Mouse (Mus musculus) G1E (cell line): ENCODE results near the gene Ap3d1. TPM values are rescaled to one million over a fixed set of nuclear protein-coding genes. Genes with fewer than 3 reads are reported as not detected.

Source experiments
- ATAC-seq: 2 replicates; pipeline ENCODE4 v1.8.0; 2016; ENCODE audit warnings: mild to moderate bottlenecking; ENCODE audit not compliant: insufficient number of reproducible peaks, poor library complexity, low FRiP score, severe bottlenecking; ENCODE audit errors: extremely low read depth
- DNase-seq: peaks from one replicate; pipeline ENCODE4 v3.0.0; 2012; ENCODE audit warnings: low spot score
- H3K27me3 ChIP-seq: 2 replicates; pipeline ENCODE4 v1.6.1; 2012; ENCODE audit warnings: mild to moderate bottlenecking, low read length, inconsistent platforms; ENCODE audit not compliant: insufficient read depth
- H3K36me3 ChIP-seq: replicated peaks from 2 replicates; pipeline ENCODE3; 2012; ENCODE audit warnings: mild to moderate bottlenecking, inconsistent platforms
- H3K4me1 ChIP-seq: 2 replicates; pipeline ENCODE4 v1.6.1; 2012; ENCODE audit warnings: low read depth, low read length, inconsistent platforms, mixed read lengths; ENCODE audit not compliant: insufficient read depth
- H3K4me3 ChIP-seq: 2 replicates; pipeline ENCODE4 v1.5.1; 2012; ENCODE audit warnings: low read depth, mild to moderate bottlenecking, inconsistent platforms, low read length, moderate library complexity, mixed read lengths
- H3K9me3 ChIP-seq: replicated peaks from 2 replicates; pipeline ENCODE4 v1.6.1; 2012; ENCODE audit warnings: inconsistent platforms
- CTCF ChIP-seq: IDR thresholded peaks from 2 replicates; pipeline ENCODE4 v1.5.1; 2012; ENCODE audit warnings: low read depth, low read length, inconsistent platforms, mixed read lengths
- GATA1 ChIP-seq: IDR thresholded peaks from 2 replicates; pipeline ENCODE4 v1.6.1; 2012; ENCODE audit warnings: borderline replicate concordance, low read length, inconsistent platforms, mixed read lengths
- GATA2 ChIP-seq: IDR thresholded peaks from 2 replicates; pipeline ENCODE4 v1.6.1; 2012; ENCODE audit warnings: low read depth, low read length, inconsistent platforms, borderline replicate concordance
- POLR2AphosphoS5 ChIP-seq: IDR thresholded peaks from 2 replicates; pipeline ENCODE4 v1.6.1; 2012; ENCODE audit warnings: low read depth, low read length, inconsistent platforms; ENCODE audit not compliant: insufficient replicate concordance
- TAL1 ChIP-seq: conservative IDR thresholded peaks from 2 replicates; pipeline ENCODE4 v1.6.1; 2012; ENCODE audit warnings: low read depth, low read length, inconsistent platforms, mixed read lengths
- polyA plus RNA-seq: library from polyadenylated mRNA; stranded (reverse); fragments of >175 nt; gene quantifications from 2 replicates; pipeline ENCODE4 v1.2.3, GENCODE M21; 2012
- total RNA-seq, 2 experiments: library from RNA; stranded (forward) in 1 of 2; stranded (reverse) in 1 of 2; fragments of 200-1000 nt in 1 of 2; fragments of >200 nt in 1 of 2; fragmentation: Nextera tagmentation in 1 of 2; gene quantifications; 2 replicates each; pipeline ENCODE4 v1.2.3; 2014 to 2017

Ap3d1 gene
- total and polyA plus RNA-seq, 3 experiments, result 39.4 to 133 (median 72.3) TPM

DNA sequence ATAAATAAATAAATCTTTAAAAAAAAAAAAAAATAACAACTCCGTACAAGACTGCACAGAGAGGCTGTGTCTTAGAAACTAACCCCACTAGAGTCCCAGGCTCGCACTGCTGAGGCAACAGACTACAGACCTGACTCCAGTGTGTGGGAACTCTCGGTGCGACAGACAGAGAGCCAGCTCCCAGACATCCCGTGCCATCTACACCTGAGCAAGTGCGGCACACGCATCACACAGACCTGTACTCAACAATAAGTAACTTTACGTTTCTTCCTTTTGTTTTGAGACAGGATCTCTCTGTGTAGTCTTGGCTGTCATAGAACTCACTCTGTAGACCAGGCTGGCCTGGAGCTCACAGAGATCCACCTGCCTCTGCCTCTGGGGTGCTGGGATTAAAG lies 44.7 kb downstream of the Ap3d1 start:
- Histone ChIP-seq H3K9me3 (no peaks in the 10 kb centered on the region), H3K27me3 (no peaks in the 10 kb centered on the region), H3K4me1 (peaks cover 88% of the 10 kb centered on the region), H3K36me3 (peaks cover 67% of the 10 kb centered on the region), H3K4me3 (peak overlapping the region; percentile 64; the same call in 1 of the 2 replicates)
- ATAC-seq (no peak), DNase-seq (no peak)
- TF ChIP-seq GATA1 (no peak), CTCF (no peak), TAL1 (no peak)

DNA sequence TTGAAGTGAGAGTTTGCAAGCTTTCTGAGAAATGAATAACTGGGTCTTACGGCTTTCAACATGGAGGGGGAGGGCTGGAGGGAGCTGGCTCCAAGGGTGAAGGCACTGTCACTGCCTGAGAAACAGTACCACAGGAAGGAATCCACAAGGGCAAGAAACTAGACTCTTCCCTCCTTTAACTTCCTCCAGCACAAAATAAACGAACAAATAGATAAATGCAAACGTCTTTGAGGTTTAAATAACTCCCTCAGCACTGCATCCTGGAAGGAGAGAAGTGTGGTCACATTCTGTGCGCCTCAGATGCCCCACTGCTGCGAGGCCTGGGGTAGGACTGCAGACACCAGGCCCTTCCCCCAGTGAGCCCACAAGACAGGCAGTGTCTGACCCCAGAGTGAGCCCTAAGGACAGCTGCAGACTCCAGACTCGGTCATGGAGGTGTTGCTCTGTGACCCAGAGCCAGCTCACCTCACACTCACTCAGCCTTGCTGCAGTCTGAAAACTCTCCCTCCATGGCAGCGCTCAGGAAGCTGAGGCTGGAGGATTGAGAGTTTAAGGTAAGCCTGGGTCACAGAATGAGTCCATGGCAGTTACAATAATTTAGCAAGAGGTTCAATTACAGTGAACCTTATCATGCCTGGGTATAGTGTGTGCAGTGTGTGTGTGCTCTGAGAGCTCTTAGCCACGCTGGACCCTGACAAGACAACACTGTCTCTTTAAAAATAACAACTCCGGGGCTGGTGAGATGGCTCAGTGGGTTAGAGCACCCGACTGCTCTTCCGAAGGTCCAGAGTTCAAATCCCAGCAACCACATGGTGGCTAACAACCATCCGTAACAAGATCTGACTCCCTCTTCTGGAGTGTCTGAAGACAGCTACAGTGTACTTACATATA lies 45.3 kb downstream of the Ap3d1 start:
- DNase-seq (no peak), ATAC-seq (no peak)
- Histone ChIP-seq H3K4me3 (peak overlapping the region; percentile 64; the same call in 1 of the 2 replicates), H3K27me3 (no peaks in the 10 kb centered on the region), H3K4me1 (peaks cover 94% of the 10 kb centered on the region), H3K36me3 (peaks cover 73% of the 10 kb centered on the region), H3K9me3 (no peaks in the 10 kb centered on the region)
- TF ChIP-seq POLR2AphosphoS5, result no peak
- TF ChIP-seq GATA2, result no peak
- no peak for TF ChIP-seq GATA1
- no peak for TF ChIP-seq CTCF
- no peak for TF ChIP-seq TAL1

DNA sequence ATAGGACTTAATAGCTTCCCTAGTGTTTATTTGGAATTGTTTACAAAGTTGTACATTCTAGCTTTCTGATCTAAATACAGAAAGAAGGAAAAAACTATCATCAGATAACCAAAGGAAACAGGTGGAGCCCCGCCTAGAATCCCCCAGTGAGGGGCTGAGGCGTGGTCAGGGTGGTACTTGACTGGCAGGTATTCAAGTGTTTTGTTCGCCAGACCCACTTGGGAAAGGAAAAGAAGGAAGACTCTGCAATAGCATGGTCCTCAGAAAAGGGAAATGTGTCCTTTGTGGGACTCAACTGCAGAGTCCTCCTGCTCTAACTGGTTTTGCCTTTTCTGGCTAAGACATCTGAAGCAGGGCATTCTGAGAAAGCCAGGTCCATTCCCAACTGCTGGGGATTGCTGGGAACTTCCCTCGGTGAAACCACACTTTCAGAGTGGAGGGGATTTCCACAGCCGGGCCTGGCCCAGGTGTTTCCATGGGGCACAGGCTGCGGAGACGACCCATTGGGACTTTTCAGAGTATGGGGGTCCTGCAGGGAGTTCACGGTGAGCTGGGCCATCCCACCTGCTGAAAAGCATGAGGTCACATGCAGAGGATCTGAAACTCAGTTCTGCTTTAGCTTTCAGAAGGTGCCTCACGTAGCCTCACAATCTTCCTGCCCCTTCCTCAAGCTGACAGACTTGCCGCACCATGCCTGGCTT lies 46.1 kb downstream of the Ap3d1 start:
- H3K4me3 ChIP-seq, result peak overlapping the region; percentile 64; the same call in 1 of the 2 replicates
- peaks cover 98% of the 10 kb centered on the region for H3K4me1 ChIP-seq
- TF ChIP-seq TAL1 (no peak), CTCF (no peak), GATA2 (no peak), GATA1 (no peak), POLR2AphosphoS5 (no peak)
- DNase-seq (no peak), ATAC-seq (no peak)
- no peaks in the 10 kb centered on the region for H3K9me3 ChIP-seq
- no peaks in the 10 kb centered on the region for H3K27me3 ChIP-seq
- H3K36me3 ChIP-seq, result peaks cover 81% of the 10 kb centered on the region

DNA sequence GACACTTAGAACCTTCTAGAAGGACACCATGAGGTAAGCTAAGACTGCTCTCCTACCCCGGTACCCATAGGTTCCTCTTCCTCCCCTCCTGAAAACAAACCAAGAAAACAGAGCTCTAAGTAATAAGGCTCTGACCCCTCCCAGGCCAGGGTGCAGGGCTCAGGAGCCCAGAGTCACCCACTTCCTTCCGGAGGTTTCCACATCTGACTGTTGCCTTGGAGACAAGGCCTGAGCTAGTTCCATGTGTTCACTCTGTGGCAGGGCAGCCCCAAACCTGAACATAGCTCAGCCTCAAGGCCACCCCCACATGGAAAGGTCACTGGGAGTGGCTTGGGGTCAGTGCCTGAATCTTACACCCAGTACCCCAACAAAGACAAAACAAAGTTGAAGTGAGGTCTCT lies 46.9 kb downstream of the Ap3d1 start:
- peak; percentile 66 for ATAC-seq
- no peaks in the 10 kb centered on the region for H3K27me3 ChIP-seq
- peak; percentile 72 for DNase-seq
- peak overlapping the region; percentile 63; the same call in 1 of the 2 replicates for H3K4me3 ChIP-seq
- H3K36me3 ChIP-seq, result peaks cover 89% of the 10 kb centered on the region
- H3K4me1 ChIP-seq, result peaks cover 99% of the 10 kb centered on the region
- TF ChIP-seq CTCF, result no peak
- no peak for TF ChIP-seq TAL1
- no peak for TF ChIP-seq POLR2AphosphoS5
- no peak for TF ChIP-seq GATA1
- no peak for TF ChIP-seq GATA2
- H3K9me3 ChIP-seq, result no peaks in the 10 kb centered on the region

DNA sequence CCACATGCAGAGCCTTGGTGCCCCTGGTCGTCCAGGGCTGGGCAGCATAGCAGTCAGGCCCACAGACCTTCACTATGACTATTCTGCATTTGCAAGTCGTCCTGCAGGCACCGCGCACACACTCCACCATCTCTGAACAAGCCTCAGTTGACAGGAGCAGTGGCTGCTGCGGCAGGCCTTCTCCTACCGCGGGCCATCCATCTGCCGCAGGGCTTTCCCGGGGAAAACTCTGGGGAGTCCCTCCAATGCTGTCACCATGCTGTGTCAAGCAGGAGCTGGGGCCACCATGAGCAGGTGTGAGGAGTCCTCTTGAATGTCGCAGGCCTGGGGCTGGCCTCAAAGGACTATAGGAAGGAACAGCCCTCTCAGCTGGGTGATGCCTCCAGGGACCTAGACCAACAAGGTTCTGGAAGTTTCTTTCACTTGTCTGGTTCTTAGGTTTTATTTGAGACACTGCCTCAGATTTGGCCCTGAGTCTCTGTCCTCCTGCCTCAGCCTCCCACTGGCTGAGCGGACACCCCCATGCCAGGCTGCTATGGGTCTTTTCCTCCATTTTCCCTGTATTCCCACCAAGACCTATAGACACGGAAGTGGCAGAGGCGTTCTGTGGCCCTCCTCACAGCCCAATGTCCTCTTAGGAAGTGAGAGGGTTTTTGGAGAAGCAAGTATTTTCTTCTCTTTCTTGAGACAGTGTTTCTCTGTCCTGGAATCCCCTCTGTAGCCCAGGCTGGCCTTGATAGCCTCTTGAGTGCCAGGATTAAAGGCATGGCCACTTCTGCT lies 47.7 kb downstream of the Ap3d1 start:
- DNase-seq, result no peak
- Histone ChIP-seq H3K9me3 (no peaks in the 10 kb centered on the region), H3K27me3 (no peaks in the 10 kb centered on the region), H3K36me3 (peaks cover 91% of the 10 kb centered on the region), H3K4me1 (peaks cover 98% of the 10 kb centered on the region), H3K4me3 (peak overlapping the region; percentile 50; the same call in 1 of the 2 replicates)
- no peak for ATAC-seq
- TF ChIP-seq TAL1 (no peak), POLR2AphosphoS5 (no peak), GATA2 (no peak), CTCF (no peak), GATA1 (no peak)
